Mouse (Mus musculus): ENCODE measurements around the gene Slc25a54. TPM values are rescaled to one million over a fixed set of nuclear protein-coding genes. Genes with fewer than 3 reads are reported as not detected.

Slc25a54 gene
- total and polyA plus RNA-seq, 2 experiments from 2014 or later = 0.12 TPM; not detected in 1

DNA sequence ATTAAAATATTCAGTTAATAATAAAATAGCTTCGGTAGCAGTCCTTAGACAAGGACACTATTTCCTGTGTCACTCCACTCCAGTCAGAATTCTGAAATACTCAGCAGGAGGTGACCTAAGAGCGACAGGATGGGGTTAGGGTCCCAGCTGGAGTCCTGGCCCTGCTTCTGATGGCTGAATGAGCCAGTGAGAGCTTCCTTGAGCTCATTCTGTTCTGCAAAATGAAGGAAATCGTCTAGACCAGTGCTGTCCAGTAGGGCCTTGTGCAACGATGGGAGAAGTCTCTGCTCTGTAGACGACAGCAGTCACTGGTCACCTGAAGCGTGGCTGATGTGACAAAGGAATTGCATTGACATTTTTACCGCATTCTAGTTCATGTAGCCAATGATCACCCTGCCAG lies 36.9 kb upstream of the Slc25a54 start:
- no peak for ATAC-seq (ENCODE audit: low FRiP score)
- DNase-seq (ENCODE audit: low spot score) = no peak
- WGBS = 33% methylated on average over 7 of the region's 7 CpGs

DNA sequence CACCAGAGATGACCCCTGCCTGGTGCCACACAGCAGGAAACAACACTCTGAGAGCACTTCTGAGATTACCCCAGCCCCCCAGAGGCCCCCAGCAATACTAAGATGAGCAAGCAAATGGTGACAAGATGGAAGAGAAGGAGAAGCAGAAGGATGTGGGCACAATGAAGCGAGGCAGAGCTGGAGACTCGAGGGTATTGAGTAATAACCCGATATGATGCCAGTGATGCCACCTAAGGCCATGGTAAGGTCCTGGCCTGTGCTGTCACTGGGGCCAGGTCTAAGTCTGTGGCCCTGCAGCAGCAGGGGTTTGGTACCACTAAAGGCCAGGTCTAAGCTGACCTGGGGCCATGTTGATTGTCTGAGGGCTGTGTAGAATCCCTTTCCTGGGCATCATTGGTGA lies 33.8 kb upstream of the Slc25a54 start:
- TF ChIP-seq CTCF (IDR thresholded peaks at IDR 0.05) = no peak
- Histone ChIP-seq H3K4me2 (ENCODE audit: low read depth, low read length, poor library complexity, severe bottlenecking) (no peak overlapping the region), H3K9ac (replicated peaks; ENCODE audit: low read length, poor library complexity, severe bottlenecking) (no peak overlapping the region), H3K4me1 (ENCODE audit: insufficient read depth, low read length) (no peaks in the 10 kb centered on the region), H3K27ac (ENCODE audit: low read depth, low read length) (no peak overlapping the region), H3K36me3 (ENCODE audit: insufficient read depth, low read length) (no peaks in the 10 kb centered on the region), H3K9me3 (ENCODE audit: low read length) (no peaks in the 10 kb centered on the region), H3K27me3 (ENCODE audit: insufficient read depth, low read length) (no peaks in the 10 kb centered on the region), H3K4me3 (ENCODE audit: low read depth, low read length) (no peak overlapping the region)
- WGBS = 91% methylated on average over 3 of the region's 3 CpGs
- no peak for ATAC-seq (ENCODE audit: low FRiP score)
- DNase-seq (ENCODE audit: low spot score) = no peak

More for the DNA sequence above, 36.9 kb upstream of the Slc25a54 start:
- H3K27me3 ChIP-seq (ENCODE audit: insufficient read depth, low read length) = no peaks in the 10 kb centered on the region
- no peaks in the 10 kb centered on the region for H3K9me3 ChIP-seq (ENCODE audit: low read length)
- H3K9ac ChIP-seq (replicated peaks; ENCODE audit: low read length, poor library complexity, severe bottlenecking) = no peak overlapping the region
- no peak overlapping the region for H3K27ac ChIP-seq (ENCODE audit: low read depth, low read length)
- no peak for TF ChIP-seq CTCF (IDR thresholded peaks at IDR 0.05)
- no peak overlapping the region for H3K4me2 ChIP-seq (ENCODE audit: low read depth, low read length, poor library complexity, severe bottlenecking)
- no peak overlapping the region for H3K4me3 ChIP-seq (ENCODE audit: low read depth, low read length)
- H3K4me1 ChIP-seq (ENCODE audit: insufficient read depth, low read length) = no peaks in the 10 kb centered on the region
- H3K36me3 ChIP-seq (ENCODE audit: insufficient read depth, low read length) = no peaks in the 10 kb centered on the region

DNA sequence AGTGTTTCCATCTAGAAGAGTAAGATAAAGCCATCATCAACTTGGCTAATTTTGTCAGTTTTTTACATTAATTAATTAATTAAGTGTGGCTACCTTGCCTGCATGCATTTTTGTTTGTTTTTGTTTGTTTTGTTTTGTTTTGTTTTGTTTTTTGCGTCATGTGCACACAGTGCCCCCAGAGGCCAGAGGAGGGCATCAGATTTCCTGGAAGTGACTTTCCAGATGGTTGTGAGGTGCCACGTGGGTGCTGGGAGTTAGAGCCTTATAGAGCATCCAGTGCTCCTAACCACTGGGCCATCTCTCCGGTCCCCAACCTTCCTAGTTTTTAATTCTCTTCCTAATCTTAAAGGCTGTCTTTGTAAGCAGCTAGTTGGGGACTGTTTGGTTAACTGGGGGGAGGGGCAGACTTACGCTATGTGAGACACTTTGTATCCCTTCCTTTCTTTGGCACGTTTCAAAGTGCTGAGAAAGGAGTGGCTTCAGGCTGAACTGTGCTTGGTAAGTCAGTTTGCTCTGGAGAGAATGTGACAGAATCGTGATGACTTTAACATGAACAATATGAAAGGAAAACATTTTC lies 32.5 kb upstream of the Slc25a54 start:
- no peaks in the 10 kb centered on the region for H3K9me3 ChIP-seq (ENCODE audit: low read length)
- no peaks in the 10 kb centered on the region for H3K27me3 ChIP-seq (ENCODE audit: insufficient read depth, low read length)
- H3K27ac ChIP-seq (ENCODE audit: low read depth, low read length) = no peak overlapping the region
- WGBS = 51% methylated on average over 6 of the region's 6 CpGs
- no peak overlapping the region for H3K4me2 ChIP-seq (ENCODE audit: low read depth, low read length, poor library complexity, severe bottlenecking)
- no peak overlapping the region for H3K9ac ChIP-seq (replicated peaks; ENCODE audit: low read length, poor library complexity, severe bottlenecking)
- no peaks in the 10 kb centered on the region for H3K4me1 ChIP-seq (ENCODE audit: insufficient read depth, low read length)
- H3K36me3 ChIP-seq (ENCODE audit: insufficient read depth, low read length) = no peaks in the 10 kb centered on the region
- DNase-seq (ENCODE audit: low spot score) = no peak
- no peak overlapping the region for H3K4me3 ChIP-seq (ENCODE audit: low read depth, low read length)
- no peak for ATAC-seq (ENCODE audit: low FRiP score)
- TF ChIP-seq CTCF (IDR thresholded peaks at IDR 0.05) = peak; percentile 47

DNA sequence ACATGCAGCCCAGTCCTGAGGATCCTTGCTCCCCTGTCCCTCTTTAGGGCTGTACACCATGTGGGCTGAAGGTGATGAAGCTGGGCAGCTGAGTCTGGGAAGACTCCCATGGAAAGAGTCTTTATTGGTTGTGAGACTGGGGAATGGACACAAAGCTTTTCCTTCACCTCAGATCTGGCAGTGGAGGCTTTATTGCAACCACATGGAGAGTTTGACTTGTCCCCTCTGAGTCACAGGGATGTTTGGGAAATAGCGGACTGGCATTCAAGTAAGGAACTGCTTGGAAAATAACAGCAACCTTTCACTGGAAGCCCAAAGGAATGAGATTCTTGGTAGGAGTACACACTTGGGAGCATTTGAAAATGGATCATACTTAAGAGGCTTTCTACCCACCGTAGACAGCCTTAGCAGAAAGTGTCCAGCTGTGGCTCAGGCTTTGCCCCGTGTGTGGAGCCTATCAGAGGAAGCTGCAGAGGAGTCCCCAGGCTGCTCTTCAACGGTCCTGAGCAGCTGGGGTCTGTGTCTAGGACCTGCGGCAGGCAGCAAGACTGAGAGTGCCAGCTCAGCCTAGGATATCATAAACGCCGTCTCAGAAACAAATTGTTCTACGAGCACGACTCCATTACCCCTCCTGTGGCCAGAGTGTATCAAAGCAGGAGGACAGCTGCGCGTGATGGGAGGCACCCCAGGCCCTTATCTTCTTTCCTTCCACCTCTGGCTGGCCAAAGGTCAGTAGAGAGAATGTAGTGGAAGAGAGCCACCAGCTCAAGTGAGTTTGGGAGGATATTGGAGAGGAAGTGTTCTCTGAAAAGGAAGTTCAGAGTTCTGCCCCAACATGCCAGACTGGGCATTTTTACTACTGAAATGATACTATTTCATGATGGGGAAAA lies 29.0 kb upstream of the Slc25a54 start:
- TF ChIP-seq CTCF (IDR thresholded peaks at IDR 0.05) = no peak
- Histone ChIP-seq H3K4me3 (ENCODE audit: low read depth, low read length) (no peak overlapping the region), H3K4me1 (ENCODE audit: insufficient read depth, low read length) (no peaks in the 10 kb centered on the region), H3K27me3 (ENCODE audit: insufficient read depth, low read length) (no peaks in the 10 kb centered on the region), H3K36me3 (ENCODE audit: insufficient read depth, low read length) (no peaks in the 10 kb centered on the region), H3K4me2 (ENCODE audit: low read depth, low read length, poor library complexity, severe bottlenecking) (no peak overlapping the region), H3K9ac (replicated peaks; ENCODE audit: low read length, poor library complexity, severe bottlenecking) (no peak overlapping the region), H3K27ac (ENCODE audit: low read depth, low read length) (no peak overlapping the region), H3K9me3 (ENCODE audit: low read length) (no peaks in the 10 kb centered on the region)
- ATAC-seq (ENCODE audit: low FRiP score) (no peak), DNase-seq (ENCODE audit: low spot score) (no peak)
- 76% methylated on average over 11 of the region's 11 CpGs for WGBS

DNA sequence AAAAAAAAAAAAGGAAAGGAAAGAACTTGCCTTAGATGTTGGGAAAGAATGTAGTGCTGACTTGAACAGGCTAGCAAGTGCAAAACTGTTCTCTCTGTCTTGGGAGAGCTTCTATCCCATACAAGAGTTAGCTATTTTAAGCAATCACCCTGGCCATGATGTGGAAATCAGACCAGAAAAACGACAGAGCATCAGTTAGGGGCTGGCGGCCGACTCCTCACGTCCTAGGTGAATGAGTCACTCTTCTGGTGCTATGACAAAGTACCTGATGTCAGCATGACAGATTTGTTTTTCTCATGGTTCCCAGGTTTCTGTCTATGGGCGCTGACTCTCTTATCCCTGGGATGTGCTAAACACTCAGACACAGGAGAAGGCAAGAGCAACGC lies 28.3 kb upstream of the Slc25a54 start:
- Histone ChIP-seq H3K4me3 (ENCODE audit: low read depth, low read length) (no peak overlapping the region), H3K36me3 (ENCODE audit: insufficient read depth, low read length) (no peaks in the 10 kb centered on the region), H3K4me2 (ENCODE audit: low read depth, low read length, poor library complexity, severe bottlenecking) (no peak overlapping the region), H3K4me1 (ENCODE audit: insufficient read depth, low read length) (no peaks in the 10 kb centered on the region), H3K27me3 (ENCODE audit: insufficient read depth, low read length) (no peaks in the 10 kb centered on the region), H3K9ac (replicated peaks; ENCODE audit: low read length, poor library complexity, severe bottlenecking) (no peak overlapping the region), H3K27ac (ENCODE audit: low read depth, low read length) (no peak overlapping the region), H3K9me3 (ENCODE audit: low read length) (no peaks in the 10 kb centered on the region)
- ATAC-seq (ENCODE audit: low FRiP score) = no peak
- DNase-seq (ENCODE audit: low spot score) = no peak
- no peak for TF ChIP-seq CTCF (IDR thresholded peaks at IDR 0.05)
- 84% methylated on average over 6 of the region's 6 CpGs for WGBS

DNA sequence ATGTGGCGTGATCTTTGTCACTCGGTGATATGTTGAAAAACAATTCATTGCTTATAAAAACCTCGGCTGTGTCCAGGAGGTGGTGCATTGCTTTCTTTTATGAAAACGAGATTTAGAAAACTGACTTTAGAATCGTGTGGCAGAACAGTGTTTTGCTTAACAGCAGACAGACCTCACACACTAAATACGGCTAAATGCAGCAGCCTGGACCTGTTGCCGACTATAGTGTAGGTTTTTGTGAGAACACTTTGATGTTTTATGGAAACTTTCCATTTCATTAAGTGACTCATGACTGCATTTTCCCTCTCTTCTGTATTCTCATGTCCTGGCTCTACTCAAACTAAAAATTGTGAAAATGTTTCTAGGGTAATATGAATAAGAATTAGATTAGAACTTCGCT lies 20.4 kb upstream of the Slc25a54 start:
- no peak for ATAC-seq (ENCODE audit: low FRiP score)
- 58% methylated on average over 8 of the region's 8 CpGs for WGBS

More for the DNA sequence above, 20.4 kb upstream of the Slc25a54 start:
- Histone ChIP-seq H3K4me2 (ENCODE audit: low read depth, low read length, poor library complexity, severe bottlenecking) (no peak overlapping the region), H3K9me3 (ENCODE audit: low read length) (no peaks in the 10 kb centered on the region), H3K4me3 (ENCODE audit: low read depth, low read length) (no peak overlapping the region), H3K9ac (replicated peaks; ENCODE audit: low read length, poor library complexity, severe bottlenecking) (no peak overlapping the region), H3K27me3 (ENCODE audit: insufficient read depth, low read length) (no peaks in the 10 kb centered on the region), H3K4me1 (ENCODE audit: insufficient read depth, low read length) (no peaks in the 10 kb centered on the region; the same call in 1 of the 2 replicates), H3K36me3 (ENCODE audit: insufficient read depth, low read length) (no peaks in the 10 kb centered on the region), H3K27ac (ENCODE audit: low read depth, low read length) (no peak overlapping the region)
- no peak for DNase-seq (ENCODE audit: low spot score)
- peak; percentile 20; the same call in 1 of the 2 replicates for TF ChIP-seq CTCF (IDR thresholded peaks at IDR 0.05)

Measured in midbrain, postnatal 0 days (tissue).